Mouse (Mus musculus) olfactory bulb, adult 2 months (tissue): Measurements from ENCODE around the gene Wdr5b. TPM values are rescaled to one million over a fixed set of nuclear protein-coding genes. Genes with fewer than 3 reads are reported as not detected.

Experiments used
- H3K27ac ChIP-seq: fragments of 200-500 bp; 2 replicates; pipeline ENCODE4 v1.5.1; 2012; ENCODE audit warnings: low read depth, low read length; ENCODE audit not compliant: insufficient read depth
- H3K4me1 ChIP-seq: fragments of 200-500 bp; 2 replicates; pipeline ENCODE4 v1.6.1; 2012; ENCODE audit warnings: low read length; ENCODE audit not compliant: control insufficient read depth, insufficient read depth
- H3K4me3 ChIP-seq: fragments of 200-500 bp; 2 replicates; pipeline ENCODE4 v1.5.1; 2012; ENCODE audit warnings: mild to moderate bottlenecking, low read depth, low read length, moderate library complexity; ENCODE audit not compliant: insufficient read depth
- CTCF ChIP-seq: fragments of 200-500 bp; IDR thresholded peaks from 2 replicates; pipeline ENCODE4 v1.5.1; 2012; ENCODE audit warnings: low read depth, mild to moderate bottlenecking, low read length, moderate library complexity; ENCODE audit not compliant: insufficient read depth
- POLR2A ChIP-seq: fragments of 200-500 bp; IDR thresholded peaks from 2 replicates; pipeline ENCODE4 v1.6.1; 2012; ENCODE audit warnings: mild to moderate bottlenecking, low read depth, low read length, moderate library complexity; ENCODE audit not compliant: insufficient read depth
- WGBS: fragments of 180-500 bp; shearing (Covaris S2); methylation state at CpG from one replicate; pipeline ENCODE4 v1.1.7; 2018; 5-methylcytosine and 5-hydroxymethylcytosine counted together
- polyA plus RNA-seq: library from polyadenylated mRNA; stranded (reverse); fragments of >200 nt; gene quantifications from 2 replicates; pipeline ENCODE4 v1.2.4, GENCODE M21; 2012; ENCODE audit warnings: low replicate concordance; ENCODE audit not compliant: missing spikeins, insufficient read depth, insufficient read length

Wdr5b gene
- polyA plus RNA-seq, 1 experiment: not detected

- TF ChIP-seq POLR2A: no peak
- TF ChIP-seq CTCF: no peak
- Histone ChIP-seq H3K4me3 (no peak overlapping the region), H3K27ac (no peak overlapping the region), H3K4me1 (no peaks in the 10 kb centered on the region)
- 79% methylated on average over 7 of the region's 7 CpGs for WGBS
Measured at GRCm38 (mm10) chr16:36089065-36089464, 48.1 kb downstream of the Wdr5b start.

- WGBS: 50% methylated on average over 8 of the region's 8 CpGs
- TF ChIP-seq POLR2A (no peak), CTCF (no peak)
- Histone ChIP-seq H3K27ac (no peak overlapping the region), H3K4me1 (no peaks in the 10 kb centered on the region), H3K4me3 (no peak overlapping the region)
Measured at GRCm38 (mm10) chr16:36089850-36090616, 49.0 kb downstream of the Wdr5b start.

GRCm38 (mm10) chr16:36090785-36091509 is 50.0 kb downstream of the Wdr5b start:
- no peaks in the 10 kb centered on the region for H3K4me1 ChIP-seq

More at GRCm38 (mm10) chr16:36090785-36091509, 50.0 kb downstream of the Wdr5b start:
- H3K4me3 ChIP-seq: no peak overlapping the region
- H3K27ac ChIP-seq: no peak overlapping the region
- TF ChIP-seq POLR2A (no peak), CTCF (no peak)
- 89% methylated on average over 11 of the region's 11 CpGs for WGBS

Other genes starting within 250 kb of the Wdr5b start
- gene Parp14, start 169.6 kb upstream of the Wdr5b start, polyA plus RNA-seq: not detected in 2 replicates
- gene Parp9, start 102.7 kb upstream of the Wdr5b start, polyA plus RNA-seq: not detected in 2 replicates
- not detected in 2 replicates for gene Dtx3l, start 102.0 kb upstream of the Wdr5b start, polyA plus RNA-seq
- gene Kpna1, start 62.4 kb upstream of the Wdr5b start, polyA plus RNA-seq: 130 TPM in 1 of 2 replicates, not detected in the other
- gene Fam162a, start 30.4 kb downstream of the Wdr5b start, polyA plus RNA-seq: not detected in 2 replicates
- not detected in 2 replicates for gene Ccdc58, start 30.5 kb downstream of the Wdr5b start, polyA plus RNA-seq
- gene Csta1, start 90.1 kb downstream of the Wdr5b start, polyA plus RNA-seq: not detected in 2 replicates
- not detected in 2 replicates for gene Stfa2l1, start 115.6 kb downstream of the Wdr5b start, polyA plus RNA-seq
- not detected in 2 replicates for gene Gm5483, start 143.0 kb downstream of the Wdr5b start, polyA plus RNA-seq
- gene Gm5416, start 169.2 kb downstream of the Wdr5b start, polyA plus RNA-seq: not detected in 2 replicates
- not detected in 2 replicates for gene 2010005H15Rik, start 180.3 kb downstream of the Wdr5b start, polyA plus RNA-seq
- gene Stfa1, start 235.8 kb downstream of the Wdr5b start, polyA plus RNA-seq: not detected in 2 replicates